Mouse (Mus musculus) cerebellum, adult 2 months (tissue): ENCODE results near the gene Fthl17c.
"Not testable (repeated sequence)": the region's sequence is repeated elsewhere in the genome, so short reads cannot be mapped to it uniquely, and the experiment has no call there.

Experiments
- CTCF ChIP-seq: fragments of 200-500 bp; IDR thresholded peaks from 2 replicates; pipeline ENCODE4 v1.5.1; 2011; ENCODE audit warnings: low read depth, mild to moderate bottlenecking, control low read depth, low read length, moderate library complexity, borderline replicate concordance; ENCODE audit not compliant: insufficient read depth
- POLR2A ChIP-seq: fragments of 200-500 bp; IDR thresholded peaks from 2 replicates; pipeline ENCODE4 v1.6.1; 2011; ENCODE audit warnings: low read length, control low read depth, borderline replicate concordance; ENCODE audit not compliant: insufficient read depth

DNA sequence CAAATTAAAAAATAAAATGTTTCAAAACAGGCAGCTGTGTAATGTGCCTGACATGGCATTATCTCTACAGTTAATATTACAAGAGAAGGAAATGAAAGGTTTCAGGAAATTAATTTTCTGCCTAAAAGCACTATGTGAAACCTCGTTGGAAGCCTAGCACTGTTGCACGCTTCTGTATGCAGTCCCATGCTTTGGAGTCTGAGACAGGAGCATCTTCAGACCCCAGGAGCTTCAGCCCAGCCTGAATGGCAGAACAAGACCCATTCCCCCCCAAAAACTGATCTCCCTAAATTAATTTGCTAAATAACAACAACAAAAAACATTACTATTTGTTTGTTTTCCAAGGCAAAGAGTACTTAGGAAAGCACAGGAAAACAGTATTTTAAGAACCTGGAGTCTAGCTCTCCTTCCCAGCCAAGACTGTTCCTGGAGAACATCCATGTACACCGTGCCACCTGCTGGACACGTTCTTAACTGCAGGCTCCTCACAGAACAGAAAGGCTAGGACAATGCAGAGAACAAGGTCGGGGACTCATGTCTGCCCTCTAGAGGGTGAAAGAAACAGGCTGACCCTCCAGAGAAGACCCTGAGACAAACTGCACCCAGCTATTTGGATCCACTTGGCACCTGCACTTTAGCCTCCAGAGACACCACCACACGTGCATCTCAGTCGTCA is 28.1 kb downstream of the Fthl17c start:
- peak; percentile 59; the same call in 1 of the 2 replicates for TF ChIP-seq CTCF
- TF ChIP-seq POLR2A: not testable (repeated sequence)
